Mouse (Mus musculus): Measurements from ENCODE around the gene Skap1.

The Skap1 gene

GRCm38 (mm10) chr11:96463986-96464715, at the start of gene Skap1:
Gene Skap1 (plus strand): TSS chr11:96464593.
- in situ Hi-C loops (cut with MboI, MseI) = loop anchor here in 1 of 2 experiments (25.0 kb wide), 1 partner anchor 673 kb away; no protein-coding TSS in a partner anchor

- in situ Hi-C loops (cut with MboI, MseI) = loop anchor here (10.0 kb wide), 2 partner anchors 114 to 274 kb away; no protein-coding TSS in a partner anchor
Observed at GRCm38 (mm10) chr11:96421074-96421473, 43.3 kb upstream of the Skap1 start.

- in situ Hi-C loops (cut with MboI, MseI) = loop anchor here (10.0 kb wide), 2 partner anchors 113 to 273 kb away; no protein-coding TSS in a partner anchor
Observed at GRCm38 (mm10) chr11:96421517-96422265, 42.7 kb upstream of the Skap1 start.

GRCm38 (mm10) chr11:96425193-96425592, 39.2 kb upstream of the Skap1 start:
- in situ Hi-C loops (cut with MboI, MseI) = loop anchor here (10.0 kb wide), 2 partner anchors 110 to 270 kb away; no protein-coding TSS in a partner anchor

GRCm38 (mm10) chr11:96426191-96426590, 38.2 kb upstream of the Skap1 start:
- in situ Hi-C loops (cut with MboI, MseI) = loop anchor here (10.0 kb wide), 2 partner anchors 109 to 269 kb away; no protein-coding TSS in a partner anchor

GRCm38 (mm10) chr11:96426805-96427204, 37.6 kb upstream of the Skap1 start:
- in situ Hi-C loops (cut with MboI, MseI) = loop anchor here (10.0 kb wide), 2 partner anchors 108 to 268 kb away; no protein-coding TSS in a partner anchor

- in situ Hi-C loops (cut with MboI, MseI) = loop anchor here (10.0 kb wide), 2 partner anchors 106 to 266 kb away; no protein-coding TSS in a partner anchor
Observed at GRCm38 (mm10) chr11:96429062-96429461, 35.3 kb upstream of the Skap1 start.

GRCm38 (mm10) chr11:96429891-96430290, 34.5 kb upstream of the Skap1 start:
- in situ Hi-C loops (cut with MboI, MseI) = loop anchor here (10.0 kb wide), 2 partner anchors 105 to 265 kb away; no protein-coding TSS in a partner anchor

- in situ Hi-C loops (cut with MboI, MseI) = no loop called here
Observed at GRCm38 (mm10) chr11:96431871-96432270, 32.5 kb upstream of the Skap1 start.

GRCm38 (mm10) chr11:96434888-96435287, 29.5 kb upstream of the Skap1 start:
- in situ Hi-C loops (cut with MboI, MseI) = loop anchor here in 1 of 2 experiments (5.0 kb wide), 1 partner anchor 102 kb away; no protein-coding TSS in a partner anchor

GRCm38 (mm10) chr11:96436525-96436924, 27.9 kb upstream of the Skap1 start:
- in situ Hi-C loops (cut with MboI, MseI) = loop anchor here in 1 of 2 experiments (5.0 kb wide), 1 partner anchor 101 kb away; no protein-coding TSS in a partner anchor

GRCm38 (mm10) chr11:96438787-96439186, 25.6 kb upstream of the Skap1 start:
- in situ Hi-C loops (cut with MboI, MseI) = loop anchor here in 1 of 2 experiments (5.0 kb wide), 1 partner anchor 99 kb away; no protein-coding TSS in a partner anchor

GRCm38 (mm10) chr11:96441546-96442185, 22.7 kb upstream of the Skap1 start:
- in situ Hi-C loops (cut with MboI, MseI) = no loop called here

- in situ Hi-C loops (cut with MboI, MseI) = no loop called here
Observed at GRCm38 (mm10) chr11:96442468-96442867, 21.9 kb upstream of the Skap1 start.

GRCm38 (mm10) chr11:96447931-96448330, 16.5 kb upstream of the Skap1 start:
- in situ Hi-C loops (cut with MboI, MseI) = no loop called here

- in situ Hi-C loops (cut with MboI, MseI) = loop anchor here in 1 of 2 experiments (25.0 kb wide), 1 partner anchor 682 kb away; no protein-coding TSS in a partner anchor
Observed at GRCm38 (mm10) chr11:96455111-96455510, 9.3 kb upstream of the Skap1 start.

- in situ Hi-C loops (cut with MboI, MseI) = loop anchor here in 1 of 2 experiments (25.0 kb wide), 1 partner anchor 681 kb away; no protein-coding TSS in a partner anchor
Observed at GRCm38 (mm10) chr11:96455699-96456326, 8.6 kb upstream of the Skap1 start.

- in situ Hi-C loops (cut with MboI, MseI) = loop anchor here in 1 of 2 experiments (25.0 kb wide), 1 partner anchor 681 kb away; no protein-coding TSS in a partner anchor
Observed at GRCm38 (mm10) chr11:96456508-96457305, 7.7 kb upstream of the Skap1 start.

GRCm38 (mm10) chr11:96461766-96462165, 2.6 kb upstream of the Skap1 start:
- in situ Hi-C loops (cut with MboI, MseI) = loop anchor here in 1 of 2 experiments (25.0 kb wide), 1 partner anchor 676 kb away; no protein-coding TSS in a partner anchor
